Mouse (Mus musculus) kidney, postnatal 4 days (tissue): ENCODE results near the gene Pisd.
"Not testable (repeated sequence)": the region's sequence is repeated elsewhere in the genome, so short reads cannot be mapped to it uniquely, and the experiment has no call there.

Source experiments
- DNase-seq, 2 experiments: peaks; one replicate each; pipeline ENCODE4 v3.0.0; 2021; ENCODE audit warnings: mixed read lengths in 2 of 2

The Pisd gene

GRCm38 (mm10) chr5:32785313-32785915, at the start of gene Pisd:
Gene Pisd, minus strand, starts transcription at chr5:32785646.
- DNase-seq = peak; percentile 96 to 97

GRCm38 (mm10) chr5:32834497-32834896, 49.1 kb upstream of the Pisd start:
- no peak for DNase-seq

DNA sequence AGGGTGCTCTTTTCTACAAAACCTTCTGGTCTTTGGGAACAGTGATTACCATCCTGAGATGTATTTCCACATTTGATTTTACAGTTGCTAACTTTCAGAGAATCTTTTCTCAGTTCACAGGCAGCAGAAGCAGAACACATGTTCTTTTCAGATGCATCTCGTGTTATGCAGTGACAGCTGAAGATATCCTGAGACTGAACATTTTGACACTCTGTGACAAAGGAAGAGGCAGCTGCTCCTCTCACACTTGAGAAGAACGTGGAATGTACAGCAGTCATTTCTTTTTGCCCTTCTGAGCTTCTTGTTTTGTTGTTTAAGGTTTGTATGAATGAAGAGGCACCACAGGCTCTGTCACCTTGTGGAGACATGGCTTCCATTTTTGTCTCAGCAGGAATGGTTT, 44.6 kb upstream of the Pisd start:
- no peak for DNase-seq

DNA sequence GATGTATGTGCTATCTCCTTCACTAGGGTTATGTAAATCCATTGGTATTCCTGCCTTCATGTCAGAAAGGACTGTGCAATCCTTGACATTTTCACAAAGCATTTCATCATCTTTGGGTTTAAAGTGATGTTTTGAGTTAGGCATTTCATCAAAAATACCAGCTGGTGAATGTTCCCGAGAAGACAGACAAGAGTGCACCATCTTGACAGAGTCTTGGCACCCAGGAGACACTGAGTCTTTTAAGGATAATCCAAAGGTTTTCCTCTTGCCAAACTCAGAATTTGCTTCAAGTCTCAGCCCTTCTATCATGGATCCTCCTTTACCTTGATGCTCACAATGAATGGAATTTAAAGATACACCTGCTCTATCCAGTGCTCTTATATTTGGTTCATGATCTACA, 43.3 kb upstream of the Pisd start:
- not testable (repeated sequence) for DNase-seq

DNA sequence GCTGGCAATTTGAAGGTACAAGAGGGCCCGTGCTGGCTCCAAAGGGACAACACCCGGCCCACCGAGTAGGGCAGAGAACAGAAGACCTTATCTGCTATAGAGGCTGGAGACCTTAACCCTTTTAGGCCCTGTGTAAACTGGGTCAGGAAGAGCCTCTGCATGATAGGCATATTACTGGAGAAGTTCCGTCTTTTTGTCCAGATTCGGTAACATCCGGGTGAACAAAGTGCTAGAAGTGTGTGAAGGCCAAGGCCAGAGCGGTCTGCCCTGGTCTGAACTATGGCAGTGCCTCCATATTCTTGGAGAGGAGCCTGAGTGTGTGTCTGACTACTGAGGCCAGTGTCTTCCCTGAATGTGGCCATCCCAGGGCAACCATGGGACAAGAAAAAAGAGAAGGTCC, 41.6 kb upstream of the Pisd start, which contains the start of gene Gm20671:
Gene Gm20671 (minus strand): TSS at position 101 of the 400 bp plus-strand sequence.
- no peak for DNase-seq

DNA sequence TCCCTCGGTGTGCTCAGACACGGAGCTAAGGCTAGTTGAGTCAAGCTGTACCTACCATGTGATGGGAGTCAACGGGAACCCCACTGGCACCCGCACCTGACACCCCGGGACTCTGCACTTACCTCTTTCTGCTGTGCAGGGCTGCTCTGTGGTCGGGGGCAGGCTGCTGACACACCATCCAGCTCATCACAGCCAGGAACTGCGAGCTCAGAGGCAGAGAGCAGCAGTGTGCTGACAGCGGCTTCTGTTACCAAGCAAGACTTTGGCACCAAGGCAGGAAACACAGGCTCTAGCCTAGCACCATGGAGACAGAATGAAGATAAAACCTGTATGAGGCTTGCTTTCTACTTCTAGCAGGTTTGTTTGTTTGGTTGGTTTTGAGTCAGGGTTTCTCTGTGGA, 35.0 kb upstream of the Pisd start:
- DNase-seq = no peak

DNA sequence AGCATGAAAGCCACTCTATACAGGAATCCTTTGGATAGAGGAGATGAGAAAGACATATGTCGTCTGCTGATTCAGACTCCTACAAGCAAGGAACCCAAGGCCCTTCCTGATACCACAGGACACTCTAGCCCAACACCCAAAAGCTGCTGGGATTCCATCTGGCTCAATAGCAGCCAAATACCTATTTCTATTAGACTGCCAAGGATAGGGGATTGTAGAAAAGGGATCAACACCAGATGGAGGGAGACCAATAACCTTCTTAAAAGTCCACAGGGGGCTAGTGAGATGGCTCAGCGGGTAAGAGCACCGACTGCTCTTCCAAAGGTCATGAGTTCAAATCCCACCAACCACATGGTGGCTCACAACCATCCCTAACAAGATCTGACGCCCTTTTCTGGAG, 29.9 kb upstream of the Pisd start:
- DNase-seq = no peak

- not testable (repeated sequence) for DNase-seq
Observed at GRCm38 (mm10) chr5:32786454-32786853, 1.0 kb upstream of the Pisd start.

DNA sequence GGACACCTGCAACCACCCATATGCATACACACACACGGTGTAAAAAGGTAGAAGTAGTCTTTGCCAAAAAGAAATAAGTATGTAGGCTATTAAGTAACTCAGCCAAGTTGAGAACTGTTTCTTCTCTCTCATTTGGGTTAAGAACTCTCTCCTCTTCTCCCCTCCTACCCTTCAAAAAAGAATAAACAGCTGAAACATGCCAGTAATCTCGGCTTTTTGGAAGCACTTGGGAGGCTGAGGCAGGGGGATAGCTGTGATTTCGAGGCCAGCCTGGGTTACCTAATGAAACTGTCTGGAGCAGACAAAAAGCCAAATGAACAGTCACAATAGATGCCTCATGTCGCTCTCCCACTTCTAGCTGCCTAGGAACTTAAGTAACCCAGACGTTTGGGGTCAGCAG, 720 bp downstream of the Pisd start:
- no peak for DNase-seq

GRCm38 (mm10) chr5:32781596-32781995, 3.9 kb downstream of the Pisd start:
- DNase-seq = no peak

DNA sequence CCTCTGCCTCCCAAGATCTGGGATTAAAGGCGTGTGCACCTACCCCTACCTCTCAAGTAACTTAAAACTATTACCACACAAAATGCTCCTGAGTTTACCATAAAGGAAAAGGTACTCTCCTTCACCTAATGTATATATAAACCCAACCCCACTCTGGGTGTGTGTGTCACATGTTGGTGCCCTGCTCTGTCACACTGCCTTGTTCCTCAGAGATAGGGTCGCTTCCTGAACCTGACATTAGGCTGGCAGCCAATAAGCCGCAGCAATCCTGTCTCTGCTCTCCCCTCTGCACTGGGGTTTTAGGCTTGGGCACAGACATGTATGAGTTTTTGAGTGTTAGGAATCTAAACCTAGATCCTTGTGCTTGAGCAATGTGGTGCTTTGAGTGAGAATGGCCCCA, 7.3 kb downstream of the Pisd start:
- no peak for DNase-seq

DNA sequence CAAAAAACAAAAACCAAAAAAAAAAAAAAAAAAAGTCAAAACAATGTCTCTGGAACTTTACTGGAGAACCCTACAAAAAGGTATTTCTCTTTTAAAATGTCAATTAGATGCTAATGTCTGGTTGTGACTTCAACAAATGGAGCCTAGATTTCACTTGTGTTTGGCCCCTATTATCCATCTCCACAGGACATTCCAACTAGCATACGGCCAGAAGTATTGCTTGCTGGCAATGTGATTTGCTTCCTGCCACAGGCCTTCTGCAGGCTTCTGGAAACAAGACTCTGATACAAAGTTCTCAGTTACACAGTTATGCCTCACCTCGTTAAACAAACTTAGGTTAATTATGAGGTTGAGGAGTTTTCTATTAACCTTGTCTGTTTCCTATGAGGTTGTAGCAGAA, 13.1 kb downstream of the Pisd start:
- DNase-seq = no peak

- no peak for DNase-seq
Observed at GRCm38 (mm10) chr5:32767636-32768373, 17.6 kb downstream of the Pisd start.

DNA sequence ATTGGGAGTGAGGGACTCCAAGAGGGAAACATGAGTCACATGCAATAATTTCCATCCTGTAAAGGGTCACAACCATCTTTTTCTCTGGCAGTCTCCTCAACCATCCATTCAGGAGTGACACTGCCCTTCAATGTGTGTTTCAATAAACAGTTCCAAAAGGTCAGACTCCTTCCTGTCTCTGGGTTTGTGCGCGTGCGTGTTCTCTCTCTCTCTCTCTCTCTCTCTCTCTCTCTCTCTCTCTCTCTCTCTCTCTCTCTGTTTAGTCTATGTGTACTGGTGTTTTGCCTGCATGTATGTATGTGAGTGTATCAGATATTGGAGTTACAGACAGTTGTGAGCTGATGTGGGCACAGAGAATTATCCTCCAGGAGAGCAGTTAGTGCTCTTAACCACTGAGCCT, 18.4 kb downstream of the Pisd start:
- no peak for DNase-seq

GRCm38 (mm10) chr5:32761566-32762140, 23.8 kb downstream of the Pisd start:
- no peak for DNase-seq

DNA sequence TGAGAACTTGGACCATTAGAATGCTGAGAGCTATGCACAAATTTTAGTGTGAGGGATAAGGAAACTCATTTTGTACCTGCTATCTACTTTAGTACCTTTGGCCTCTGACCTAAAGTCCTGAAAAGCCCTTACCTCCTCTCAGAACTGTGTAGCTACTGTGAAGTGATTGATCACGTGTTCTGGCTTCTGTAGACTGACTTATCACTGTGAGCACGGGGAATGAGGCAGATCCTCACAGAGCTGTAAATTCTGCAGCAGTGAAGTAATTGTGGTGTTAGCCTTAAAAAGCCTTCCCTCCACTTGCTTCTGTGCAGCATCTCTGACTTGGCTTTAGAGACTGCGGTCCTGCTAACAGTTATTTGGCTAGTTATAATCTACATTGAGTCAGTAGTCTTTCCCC, 24.7 kb downstream of the Pisd start:
- DNase-seq = no peak

DNA sequence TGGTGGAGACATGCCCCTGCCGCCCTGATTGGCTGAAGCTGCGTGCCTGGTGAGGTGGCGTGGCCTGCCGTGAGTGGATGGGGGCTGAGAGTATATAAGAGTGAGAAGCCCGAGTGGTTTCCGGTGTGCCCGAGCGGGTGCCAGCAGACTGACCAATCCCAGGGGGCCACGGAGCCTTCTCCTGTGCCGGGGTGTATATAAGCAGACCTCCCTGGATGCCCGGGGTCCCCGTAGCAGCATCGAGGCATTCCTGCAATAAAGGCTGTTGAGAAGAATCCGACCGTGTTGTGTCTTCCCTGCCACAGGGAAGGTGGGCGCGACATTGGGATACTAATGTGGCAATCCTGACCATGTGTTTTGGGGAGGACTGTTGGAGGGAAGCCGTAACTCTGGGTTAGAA, 25.1 kb downstream of the Pisd start:
- DNase-seq = not testable (repeated sequence)

- DNase-seq = no peak
Observed at GRCm38 (mm10) chr5:32759662-32760061, 25.8 kb downstream of the Pisd start.

- no peak for DNase-seq
Observed at GRCm38 (mm10) chr5:32756141-32756540, 29.3 kb downstream of the Pisd start.

- no peak for DNase-seq
Observed at GRCm38 (mm10) chr5:32751736-32752135, 33.7 kb downstream of the Pisd start.

GRCm38 (mm10) chr5:32748936-32749335, 36.5 kb downstream of the Pisd start:
- DNase-seq = no peak

- peak; percentile 59 to 72 for DNase-seq
Observed at GRCm38 (mm10) chr5:32747650-32748375, 37.6 kb downstream of the Pisd start.
